Mouse (Mus musculus) brain, embryonic 14.5 days (tissue): Measurements from ENCODE around the gene Pdcd11.

Experiments used
- CTCF ChIP-seq: fragments of 200-500 bp; IDR thresholded peaks from 2 replicates; pipeline ENCODE4 v1.5.1; 2012; ENCODE audit warnings: inconsistent platforms, mild to moderate bottlenecking, moderate library complexity, borderline replicate concordance; ENCODE audit not compliant: insufficient read depth, insufficient read length; ENCODE audit errors: extremely low read depth
- POLR2A ChIP-seq: fragments of 200-500 bp; IDR thresholded peaks from 2 replicates; pipeline ENCODE4 v1.6.1; 2012; ENCODE audit warnings: mild to moderate bottlenecking, inconsistent platforms, borderline replicate concordance; ENCODE audit not compliant: poor library complexity, insufficient read depth, insufficient read length, severe bottlenecking; ENCODE audit errors: extremely low read depth

- TF ChIP-seq POLR2A (no peak), CTCF (no peak)
Measured at GRCm38 (mm10) chr19:47049840-47050239, 40.7 kb upstream of the Pdcd11 start.
